Mouse (Mus musculus) embryonic facial prominence, embryonic 15.5 days (tissue): ENCODE results near the gene Ercc6. TPM values are rescaled to one million over a fixed set of nuclear protein-coding genes. Genes with fewer than 3 reads are reported as not detected.

ENCODE experiments used
- ATAC-seq: fragments of 200-750 bp; cut with Nextera tagmentation; 2 replicates; pipeline ENCODE4 v1.8.0; 2017; ENCODE audit warnings: low read depth, moderate TSS enrichment; ENCODE audit not compliant: insufficient number of reproducible peaks, low FRiP score, low TSS enrichment
- H3K27ac ChIP-seq: fragments of 300-500 bp; sonication (generic); replicated peaks from 2 replicates; pipeline ENCODE4 v1.5.1; 2015; ENCODE audit warnings: mild to moderate bottlenecking, inconsistent platforms
- H3K27me3 ChIP-seq: fragments of 300-500 bp; sonication (generic); 2 replicates; pipeline ENCODE4 v1.6.1; 2015; ENCODE audit warnings: inconsistent platforms
- H3K36me3 ChIP-seq: fragments of 300-500 bp; sonication (generic); 2 replicates; pipeline ENCODE4 v1.6.1; 2015; ENCODE audit warnings: mild to moderate bottlenecking, inconsistent platforms
- H3K4me1 ChIP-seq: fragments of 300-500 bp; sonication (generic); 2 replicates; pipeline ENCODE4 v1.6.1; 2015; ENCODE audit warnings: inconsistent platforms
- H3K4me2 ChIP-seq: fragments of 300-500 bp; sonication (generic); replicated peaks from 2 replicates; pipeline ENCODE4 v1.6.1; 2015; ENCODE audit warnings: mild to moderate bottlenecking, inconsistent platforms
- H3K4me3 ChIP-seq: fragments of 300-500 bp; sonication (generic); replicated peaks from 2 replicates; pipeline ENCODE4 v1.5.1; 2015; ENCODE audit warnings: mild to moderate bottlenecking, inconsistent platforms
- H3K9ac ChIP-seq: fragments of 300-500 bp; sonication (generic); 2 replicates; pipeline ENCODE4 v1.6.1; 2015; ENCODE audit warnings: inconsistent platforms
- H3K9me3 ChIP-seq: fragments of 300-500 bp; sonication (generic); replicated peaks from 2 replicates; pipeline ENCODE4 v1.6.1; 2016; ENCODE audit warnings: inconsistent platforms
- WGBS: fragments of 180-500 bp; shearing (Covaris S2); methylation state at CpG from one replicate; pipeline ENCODE4 v1.1.7; 2015; 5-methylcytosine and 5-hydroxymethylcytosine counted together
- polyA plus RNA-seq: library from polyadenylated mRNA; unstranded; fragments of >200 nt; fragmentation: Nextera tagmentation; extraction: Ambion mirVana; gene quantifications from 2 replicates; pipeline ENCODE4 v1.2.1, GENCODE M21; 2015

The Ercc6 gene
- polyA plus RNA-seq, 1 experiment from 2014 or later = 23.0 TPM

DNA sequence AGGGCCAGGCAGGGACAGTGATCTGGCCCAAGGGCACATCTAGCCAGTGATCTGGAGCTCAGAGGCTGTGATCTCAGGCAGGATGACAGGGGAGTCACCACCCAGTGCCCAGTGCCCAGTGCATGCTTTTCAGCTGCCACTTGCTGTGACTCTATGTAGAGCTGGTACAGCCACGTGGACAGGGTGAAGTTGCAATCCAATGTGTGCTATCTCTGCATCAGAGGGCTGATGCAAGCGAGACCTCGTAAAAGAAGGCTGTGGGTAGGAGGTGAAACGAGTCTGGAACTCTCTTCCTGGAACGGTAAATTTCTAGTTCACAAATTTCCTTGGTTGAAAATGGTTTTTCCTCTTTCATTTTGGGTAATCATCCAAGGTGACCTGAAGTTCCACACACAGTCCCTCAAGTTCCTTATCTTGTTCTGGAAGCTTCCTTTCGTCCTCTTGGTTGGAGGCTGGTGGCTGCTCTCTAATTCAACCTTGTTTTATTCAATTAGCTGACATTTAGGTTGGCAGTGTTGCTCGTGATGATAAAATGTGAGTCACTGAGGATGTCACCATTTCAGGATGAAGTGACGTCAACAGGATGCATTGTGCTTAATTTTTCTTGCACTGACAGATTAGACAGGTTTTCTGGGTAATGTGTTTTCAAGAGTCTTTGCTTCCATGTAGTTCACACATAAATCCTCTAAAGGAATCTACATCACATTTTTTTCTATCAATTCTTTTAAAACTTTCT lies 17.0 kb upstream of the Ercc6 start:
- Histone ChIP-seq H3K27me3 (no peaks in the 10 kb centered on the region), H3K9ac (no peak overlapping the region), H3K36me3 (no peaks in the 10 kb centered on the region), H3K4me2 (no peak overlapping the region), H3K27ac (no peak overlapping the region), H3K4me1 (no peaks in the 10 kb centered on the region), H3K9me3 (no peaks in the 10 kb centered on the region), H3K4me3 (no peak overlapping the region)
- no peak for ATAC-seq
- WGBS = 66% methylated on average over 8 of the region's 8 CpGs

DNA sequence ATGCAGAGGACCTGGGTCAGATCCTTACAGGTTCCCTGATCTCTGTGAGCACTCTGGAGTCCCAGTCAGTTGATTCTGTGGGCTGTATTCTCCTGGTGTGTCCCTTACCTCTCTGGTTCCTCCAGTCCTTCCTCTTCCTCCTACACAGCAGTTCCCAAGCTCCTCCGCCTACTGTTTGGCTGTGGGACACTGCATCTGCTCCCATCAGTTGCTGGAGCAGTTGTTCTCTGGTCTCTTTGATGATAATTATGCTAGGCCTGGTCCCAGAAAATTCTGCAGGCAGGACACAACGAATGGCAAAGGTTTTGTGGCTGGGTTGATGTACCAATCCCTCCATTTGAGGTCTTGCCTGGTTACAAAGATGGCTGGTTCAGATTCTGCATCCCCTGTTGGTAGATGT lies 12.0 kb upstream of the Ercc6 start:
- no peak for ATAC-seq
- Histone ChIP-seq H3K27me3 (no peaks in the 10 kb centered on the region), H3K4me1 (no peaks in the 10 kb centered on the region), H3K27ac (no peak overlapping the region), H3K4me2 (no peak overlapping the region), H3K9ac (no peak overlapping the region), H3K9me3 (no peaks in the 10 kb centered on the region), H3K36me3 (no peaks in the 10 kb centered on the region), H3K4me3 (no peak overlapping the region)
- 61% methylated on average over 2 of the region's 2 CpGs for WGBS

DNA sequence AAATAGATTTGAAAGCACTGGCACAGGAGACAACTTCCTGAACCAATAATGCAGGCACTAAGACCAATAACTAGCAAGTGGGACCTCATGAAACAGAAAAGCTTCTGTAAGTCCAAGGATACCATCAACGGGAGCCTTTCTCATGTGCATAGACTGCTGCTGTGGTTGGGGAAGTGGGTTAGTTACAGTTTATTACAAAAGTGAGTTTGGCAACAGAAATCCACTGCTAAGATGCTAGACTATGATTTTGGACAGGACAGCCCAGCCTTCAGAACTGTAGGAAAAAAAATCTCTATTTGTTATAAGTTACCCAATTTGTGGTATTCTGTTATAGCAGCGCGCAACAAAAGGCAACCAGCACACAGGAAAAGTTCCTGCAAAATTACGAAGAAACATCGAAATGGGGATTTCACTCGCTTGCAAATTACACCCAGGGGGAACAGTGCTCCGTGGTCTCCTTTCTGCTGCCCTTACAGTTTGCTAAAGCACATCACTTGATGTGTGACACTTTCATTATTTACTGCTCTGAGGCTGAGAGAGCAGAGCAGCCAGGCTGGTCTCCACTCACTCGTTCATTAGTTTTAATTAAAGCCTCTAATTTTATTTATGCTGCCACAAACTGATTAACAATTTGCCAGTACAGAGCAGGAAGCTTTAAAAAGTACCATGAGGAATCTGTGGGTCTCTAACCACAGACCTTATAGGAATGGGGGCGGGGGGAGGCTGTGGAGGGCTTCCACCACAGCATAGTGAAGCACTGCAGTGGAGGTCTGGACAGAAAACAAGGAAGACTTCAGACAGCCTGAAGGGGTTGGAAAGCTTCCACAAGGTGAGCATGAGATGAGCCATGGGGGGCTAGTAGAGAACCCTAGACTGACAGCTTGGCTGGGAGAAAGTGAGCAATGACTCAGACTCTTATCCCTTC lies 10.3 kb upstream of the Ercc6 start:
- no peak overlapping the region for H3K9ac ChIP-seq
- no peaks in the 10 kb centered on the region for H3K9me3 ChIP-seq
- no peak overlapping the region for H3K4me3 ChIP-seq
- no peak overlapping the region for H3K4me2 ChIP-seq
- H3K4me1 ChIP-seq = no peaks in the 10 kb centered on the region
- 64% methylated on average over 9 of the region's 9 CpGs for WGBS
- no peaks in the 10 kb centered on the region for H3K27me3 ChIP-seq
- H3K27ac ChIP-seq = no peak overlapping the region
- no peak for ATAC-seq
- H3K36me3 ChIP-seq = no peaks in the 10 kb centered on the region

DNA sequence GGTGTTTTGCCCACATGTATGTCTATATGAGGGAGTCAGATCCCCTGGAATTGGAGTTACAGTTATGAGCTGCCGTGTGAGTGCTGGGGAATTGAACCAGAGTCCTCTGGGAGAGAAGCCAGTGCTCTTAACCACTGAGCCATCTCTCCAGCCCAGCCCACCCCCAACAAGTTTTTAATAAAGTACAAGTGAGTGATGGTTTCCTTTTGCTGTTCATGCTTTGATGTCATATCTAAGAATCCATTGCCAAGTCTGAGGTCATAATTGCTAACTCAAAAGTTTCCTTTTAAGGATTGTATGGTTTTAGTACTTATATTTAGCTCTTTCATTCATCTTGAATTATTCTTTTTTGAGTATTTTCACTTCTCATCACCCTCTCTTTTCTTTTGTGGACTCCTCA lies 9.4 kb upstream of the Ercc6 start:
- 85% methylated on average over 1 of the region's 1 CpGs for WGBS
- H3K9me3 ChIP-seq = no peaks in the 10 kb centered on the region
- no peaks in the 10 kb centered on the region for H3K27me3 ChIP-seq
- H3K4me2 ChIP-seq = no peak overlapping the region
- no peaks in the 10 kb centered on the region for H3K4me1 ChIP-seq
- H3K27ac ChIP-seq = no peak overlapping the region
- ATAC-seq = no peak
- no peak overlapping the region for H3K9ac ChIP-seq
- H3K36me3 ChIP-seq = no peaks in the 10 kb centered on the region
- H3K4me3 ChIP-seq = no peak overlapping the region

DNA sequence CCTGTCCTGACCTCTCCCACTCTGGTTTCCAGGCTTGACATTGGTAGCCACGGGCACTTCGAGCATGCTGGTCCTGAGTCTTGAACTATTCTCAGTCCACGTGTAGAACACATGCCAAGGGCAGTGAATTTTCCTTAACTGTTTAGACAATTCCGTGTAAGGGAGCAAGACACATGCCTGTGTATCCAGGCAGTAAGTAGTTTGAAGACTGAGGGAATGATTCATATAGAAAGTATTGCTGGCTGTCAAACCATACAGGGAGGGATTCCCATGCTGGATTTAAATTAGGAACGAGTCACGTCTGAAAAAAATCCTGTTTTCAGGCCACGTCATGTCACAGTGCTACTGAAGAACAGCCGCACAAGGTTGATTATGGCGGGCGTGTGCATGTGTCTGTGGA lies 7.0 kb upstream of the Ercc6 start:
- 75% methylated on average over 10 of the region's 10 CpGs for WGBS
- H3K9me3 ChIP-seq = no peaks in the 10 kb centered on the region
- H3K9ac ChIP-seq = no peak overlapping the region

DNA sequence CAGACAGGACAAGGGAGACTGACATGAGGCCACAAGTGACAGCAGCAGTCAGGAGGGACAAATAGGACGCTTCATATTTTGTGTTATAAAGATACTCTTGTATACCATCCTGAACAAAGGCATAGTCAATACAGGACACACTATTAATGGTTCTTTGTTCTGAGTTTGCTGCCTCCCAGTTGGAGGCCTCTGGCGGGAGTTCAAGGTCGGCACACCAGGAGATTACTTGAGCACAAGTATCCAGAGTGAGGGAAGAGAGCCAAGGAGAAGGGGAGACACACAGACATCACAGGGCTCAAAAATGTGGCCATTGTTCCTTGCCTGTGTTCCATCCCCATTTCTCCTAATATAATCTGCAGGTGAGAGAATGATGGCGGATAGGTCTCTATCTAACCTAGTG lies 6.1 kb upstream of the Ercc6 start:
- no peak for ATAC-seq
- WGBS = 87% methylated on average over 4 of the region's 4 CpGs
- no peaks in the 10 kb centered on the region for H3K27me3 ChIP-seq
- H3K4me2 ChIP-seq = no peak overlapping the region
- no peaks in the 10 kb centered on the region for H3K36me3 ChIP-seq
- no peak overlapping the region for H3K4me3 ChIP-seq
- no peaks in the 10 kb centered on the region for H3K4me1 ChIP-seq
- no peaks in the 10 kb centered on the region for H3K9me3 ChIP-seq
- no peak overlapping the region for H3K27ac ChIP-seq
- no peak overlapping the region for H3K9ac ChIP-seq

More for the DNA sequence above, 7.0 kb upstream of the Ercc6 start:
- Histone ChIP-seq H3K27me3 (no peaks in the 10 kb centered on the region), H3K4me2 (no peak overlapping the region), H3K4me3 (no peak overlapping the region), H3K27ac (no peak overlapping the region), H3K4me1 (no peaks in the 10 kb centered on the region), H3K36me3 (no peaks in the 10 kb centered on the region)
- no peak for ATAC-seq

DNA sequence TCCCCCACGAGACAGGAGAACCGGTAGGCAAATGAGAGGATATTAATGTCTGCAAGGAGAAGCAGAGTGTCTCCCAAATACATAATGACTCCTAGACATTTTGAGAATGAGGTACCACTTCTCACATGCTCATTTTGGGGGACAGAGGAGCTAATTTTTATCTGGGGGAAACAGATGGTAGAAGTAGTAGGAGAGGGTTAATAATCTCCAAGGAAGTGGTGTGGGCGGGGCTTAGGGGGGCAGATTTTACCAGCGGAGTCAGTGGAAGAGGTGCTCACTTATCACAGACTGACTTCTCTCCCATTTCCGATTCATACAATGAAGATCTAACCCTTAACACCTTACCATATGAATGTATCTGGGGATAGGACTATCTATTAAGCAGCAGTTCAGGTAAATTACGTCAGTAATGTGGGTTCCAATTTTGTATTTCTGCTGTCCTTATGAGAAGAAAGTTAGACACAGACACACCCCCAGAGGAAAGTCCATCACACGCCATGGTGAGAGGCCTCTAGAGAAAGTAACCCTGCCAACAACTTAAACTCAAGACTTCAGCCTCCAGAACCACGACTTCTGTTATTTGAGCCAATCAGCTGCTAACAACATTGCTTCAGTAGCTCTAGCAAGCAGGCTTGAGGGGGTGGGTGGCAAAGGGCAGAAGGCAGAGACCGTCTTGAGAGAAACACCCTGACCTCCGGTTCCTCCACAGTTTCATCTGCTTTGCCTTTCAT lies 5.1 kb upstream of the Ercc6 start:
- ATAC-seq = no peak
- Histone ChIP-seq H3K27me3 (no peaks in the 10 kb centered on the region), H3K9ac (no peak overlapping the region), H3K9me3 (no peaks in the 10 kb centered on the region), H3K4me2 (no peak overlapping the region), H3K4me3 (no peak overlapping the region), H3K4me1 (peaks cover 4% of the 10 kb centered on the region), H3K27ac (no peak overlapping the region), H3K36me3 (no peaks in the 10 kb centered on the region)
- 55% methylated on average over 10 of the region's 10 CpGs for WGBS

DNA sequence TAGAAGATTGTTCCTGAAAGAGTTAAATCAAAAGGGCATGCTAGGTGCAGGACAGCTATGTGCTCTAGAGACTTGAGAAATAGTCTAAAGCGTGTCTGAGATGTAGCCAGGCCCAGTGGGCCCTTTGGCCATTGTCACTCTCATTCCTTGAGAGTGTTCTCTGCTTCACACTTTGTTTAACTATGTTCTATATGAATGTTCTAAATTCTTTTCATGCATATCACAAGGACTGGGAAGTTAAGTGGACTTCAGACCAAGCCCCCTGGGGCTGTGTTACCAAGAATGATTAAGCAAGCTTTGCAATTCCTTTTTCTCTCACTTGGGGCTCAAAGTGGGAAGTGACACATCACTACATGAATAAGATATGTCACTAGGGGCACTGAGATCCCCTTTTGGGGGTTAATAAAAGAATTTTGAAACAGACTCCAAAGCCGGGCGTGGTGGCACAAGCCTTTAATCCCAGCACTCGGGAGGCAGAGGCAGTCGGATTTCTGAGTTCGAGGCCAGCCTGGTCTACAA lies 3.8 kb upstream of the Ercc6 start:
- Histone ChIP-seq H3K4me2 (no peak overlapping the region), H3K9ac (no peak overlapping the region), H3K4me3 (no peak overlapping the region), H3K4me1 (peaks cover 12% of the 10 kb centered on the region), H3K36me3 (no peaks in the 10 kb centered on the region), H3K9me3 (no peaks in the 10 kb centered on the region), H3K27ac (no peak overlapping the region), H3K27me3 (no peaks in the 10 kb centered on the region)
- no peak for ATAC-seq
- WGBS = 79% methylated on average over 6 of the region's 6 CpGs

DNA sequence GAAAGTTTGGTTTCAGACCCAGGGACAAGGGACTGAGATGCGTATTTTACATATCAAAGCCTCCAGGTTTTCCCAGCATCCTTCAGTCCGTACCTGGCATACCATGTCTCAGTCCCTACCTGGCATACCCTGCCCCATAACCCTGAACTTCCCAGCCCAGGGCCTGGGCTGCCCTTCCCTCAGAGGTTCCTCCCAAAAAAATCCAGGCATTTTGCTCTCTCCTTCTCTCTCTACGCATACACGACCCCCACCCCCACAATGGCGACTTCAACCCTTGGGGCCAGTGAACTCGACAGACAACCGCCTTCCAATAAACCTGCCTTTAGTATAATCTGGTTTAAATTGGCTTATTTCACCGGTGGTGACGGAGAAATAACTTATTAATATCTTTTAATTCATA lies 409 bp upstream of the Ercc6 start:
- Histone ChIP-seq H3K27ac (no peak overlapping the region), H3K9ac (peak overlapping the region; percentile 66; the same call in 1 of the 2 replicates), H3K4me1 (peaks cover 19% of the 10 kb centered on the region), H3K9me3 (no peaks in the 10 kb centered on the region), H3K36me3 (peaks cover 12% of the 10 kb centered on the region), H3K27me3 (no peaks in the 10 kb centered on the region), H3K4me3 (peak overlapping the region; percentile 90), H3K4me2 (peak overlapping the region; percentile 72)
- 35% methylated on average over 9 of the region's 9 CpGs for WGBS
- no peak for ATAC-seq

DNA sequence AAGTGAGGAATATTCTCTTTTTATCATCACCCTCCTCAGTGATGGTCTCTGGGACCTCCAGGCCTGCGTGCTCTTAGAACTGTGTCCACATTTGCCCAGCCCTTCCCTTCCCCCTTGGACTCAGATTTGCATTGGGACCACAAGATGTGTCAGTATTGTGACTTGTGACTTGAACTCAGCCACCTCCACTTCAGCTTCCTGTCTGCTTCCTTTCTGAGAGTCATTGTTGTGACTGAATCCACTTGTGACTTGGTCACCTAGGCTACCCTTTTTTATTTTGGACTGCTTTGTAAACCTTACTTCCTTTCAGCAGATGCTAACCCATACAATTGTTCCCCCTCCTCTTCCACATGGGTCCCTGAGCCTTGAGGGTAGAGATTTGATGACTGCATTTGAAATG lies 2.8 kb downstream of the Ercc6 start:
- WGBS = 79% methylated on average over 1 of the region's 1 CpGs
- no peak overlapping the region for H3K27ac ChIP-seq
- ATAC-seq = no peak
- peaks cover 41% of the 10 kb centered on the region for H3K36me3 ChIP-seq
- no peak overlapping the region for H3K4me3 ChIP-seq
- no peak overlapping the region for H3K9ac ChIP-seq
- no peaks in the 10 kb centered on the region for H3K9me3 ChIP-seq
- H3K27me3 ChIP-seq = no peaks in the 10 kb centered on the region
- peaks cover 19% of the 10 kb centered on the region for H3K4me1 ChIP-seq
- no peak overlapping the region for H3K4me2 ChIP-seq

DNA sequence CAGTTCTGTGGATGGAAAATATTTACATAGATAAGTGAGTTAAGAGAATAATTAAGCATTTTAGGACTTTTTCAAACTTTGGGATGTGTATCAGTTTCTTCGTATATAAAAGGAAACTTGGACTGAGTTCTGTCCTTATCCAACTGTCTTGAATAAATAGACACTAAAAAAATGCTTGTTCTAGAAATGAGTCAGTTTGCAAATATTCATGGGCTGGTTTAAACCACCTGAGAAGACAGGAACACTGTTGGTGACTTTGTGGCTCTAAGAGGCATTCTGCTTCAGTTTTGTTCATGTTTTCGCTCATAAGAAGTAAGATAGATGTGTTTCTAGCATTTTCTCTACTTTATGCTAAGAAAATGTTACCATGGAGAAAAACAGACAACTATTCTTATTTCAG lies 5.2 kb downstream of the Ercc6 start:
- H3K36me3 ChIP-seq = peaks cover 44% of the 10 kb centered on the region
- no peak overlapping the region for H3K27ac ChIP-seq
- peaks cover 19% of the 10 kb centered on the region for H3K4me1 ChIP-seq
- no peak overlapping the region for H3K4me2 ChIP-seq
- no peaks in the 10 kb centered on the region for H3K9me3 ChIP-seq
- ATAC-seq = no peak
- 91% methylated on average over 2 of the region's 2 CpGs for WGBS
- H3K9ac ChIP-seq = no peak overlapping the region
- H3K27me3 ChIP-seq = no peaks in the 10 kb centered on the region
- no peak overlapping the region for H3K4me3 ChIP-seq
